ENCODE assay signal across 9 mouse cellular contexts in genomic region chr6:119674201-119674810, GRCm38 (mm10).
DNase-seq lines count a peak whose midpoint lies in the region; ATAC-seq lines count a peak whose summit lies in the region.
"Had no signal": no experiment of that assay in that cellular context is flagged by ENCODE, and none has a peak within 500 bp of the region (broad histone marks: within the 10 kb centered on the region; RNA-seq: fewer than 3 reads in every experiment).

No protein-coding gene starts in this region.

- no peak overlapping the region for H3K9ac ChIP-seq in hindbrain, embryonic 11.5 days (ENCODE audit: low read depth, low read length)
- H3K9ac ChIP-seq in hindbrain, embryonic 14.5 days: no peak overlapping the region

- intact Hi-C loops in heart, postnatal 10 days (cut with DNase I): no loop called here

- H3K9me3 ChIP-seq in hindbrain, embryonic 11.5 days (ENCODE audit: control insufficient read depth, low read length): no peaks in the 10 kb centered on the region
- H3K9me3 ChIP-seq in hindbrain, embryonic 10.5 days: no peaks in the 10 kb centered on the region
- no peaks in the 10 kb centered on the region for H3K9me3 ChIP-seq in hindbrain, embryonic 14.5 days (ENCODE audit: control insufficient read depth, low read length)

- no peaks in the 10 kb centered on the region for H3K27me3 ChIP-seq in hindbrain, embryonic 11.5 days (ENCODE audit: control insufficient read depth, insufficient read depth, low read length)
- no peaks in the 10 kb centered on the region for H3K27me3 ChIP-seq in hindbrain, embryonic 10.5 days (ENCODE audit: insufficient read depth, poor library complexity, severe bottlenecking)
- no peaks in the 10 kb centered on the region for H3K27me3 ChIP-seq in hindbrain, embryonic 14.5 days (ENCODE audit: control insufficient read depth, insufficient read depth, low read length)

- DNase-seq in hindbrain, embryonic 11.5 days (ENCODE audit: low spot score): peak; percentile 1
- no peak for DNase-seq in hindbrain, embryonic 10.5 days (ENCODE audit: low spot score)
- peak; percentile 42 for DNase-seq in 3T3-L1 (ENCODE audit: low read depth, low spot score)
- DNase-seq in cerebellum, adult 9-10 months: peak; percentile 86
- peak; percentile 57 for DNase-seq in hindbrain, embryonic 14.5 days (ENCODE audit: low spot score)
- no peak for DNase-seq in heart, postnatal 10 days
- DNase-seq in thymus, postnatal 0 days (ENCODE audit: low spot score): no peak
- DNase-seq: lung, adult 18-20 months had no signal

- H3K4me2 ChIP-seq in hindbrain, embryonic 11.5 days (replicated peaks; ENCODE audit: low read depth, low read length): no peak overlapping the region
- no peak overlapping the region for H3K4me2 ChIP-seq in hindbrain, embryonic 14.5 days (replicated peaks)

- no peaks in the 10 kb centered on the region for H3K36me3 ChIP-seq in hindbrain, embryonic 11.5 days (ENCODE audit: control insufficient read depth, insufficient read depth, low read length)
- peaks cover 17% of the 10 kb centered on the region; the same call in 1 of the 2 replicates for H3K36me3 ChIP-seq in hindbrain, embryonic 10.5 days
- peaks cover 5% of the 10 kb centered on the region; the same call in 1 of the 2 replicates for H3K36me3 ChIP-seq in hindbrain, embryonic 14.5 days (replicated peaks; ENCODE audit: control insufficient read depth, insufficient read depth)

- WGBS in hindbrain, embryonic 11.5 days: 76% methylated on average over 5 of the region's 5 CpGs
- WGBS in hindbrain, embryonic 10.5 days: 88% methylated on average over 5 of the region's 5 CpGs
- WGBS in hindbrain, embryonic 14.5 days: 50% methylated on average over 5 of the region's 5 CpGs

- H3K4me1 ChIP-seq in hindbrain, embryonic 11.5 days (replicated peaks; ENCODE audit: control insufficient read depth, insufficient read depth, low read length): no peaks in the 10 kb centered on the region
- no peaks in the 10 kb centered on the region for H3K4me1 ChIP-seq in hindbrain, embryonic 10.5 days (replicated peaks)
- peaks cover 9% of the 10 kb centered on the region for H3K4me1 ChIP-seq in hindbrain, embryonic 14.5 days (replicated peaks; ENCODE audit: control insufficient read depth, insufficient read depth, low read length)

- ATAC-seq in hindbrain, embryonic 11.5 days (ENCODE audit: low FRiP score): no peak
- ATAC-seq in hindbrain, embryonic 14.5 days (ENCODE audit: low FRiP score): peak; percentile 87; the same call in 1 of the 2 replicates
- ATAC-seq in erythroblast, adult 5-6 weeks (replicated peaks; ENCODE audit: low FRiP score, poor library complexity, severe bottlenecking): no peak

- no peak overlapping the region for H3K4me3 ChIP-seq in hindbrain, embryonic 11.5 days (ENCODE audit: low read depth, low read length)
- no peak overlapping the region for H3K4me3 ChIP-seq in hindbrain, embryonic 10.5 days
- no peak overlapping the region for H3K4me3 ChIP-seq in hindbrain, embryonic 14.5 days (replicated peaks; ENCODE audit: low read length)

- H3K27ac ChIP-seq in hindbrain, embryonic 11.5 days (ENCODE audit: low read depth, low read length): no peak overlapping the region
- no peak overlapping the region for H3K27ac ChIP-seq in hindbrain, embryonic 10.5 days
- peak overlapping the region; percentile 66; the same call in 1 of the 2 replicates for H3K27ac ChIP-seq in hindbrain, embryonic 14.5 days

Comparison
In these comparisons a context has a peak if more than half of its experiments do, and no peak if none do; other contexts are left out.
1. DNase-seq: peak in hindbrain, embryonic 11.5 days (single experiment), 3T3-L1 (single experiment), cerebellum, adult 9-10 months (single experiment) and hindbrain, embryonic 14.5 days (single experiment); none in hindbrain, embryonic 10.5 days (single experiment), heart, postnatal 10 days (0 of 2) and thymus, postnatal 0 days (single experiment).